Mouse (Mus musculus): Measurements from ENCODE around the gene St5. TPM values are rescaled to one million over a fixed set of nuclear protein-coding genes. Genes with fewer than 3 reads are reported as not detected.

The St5 gene
- total RNA-seq, 2 experiments from 2014 or later = 6.8 to 7.7 TPM

- no peak for TF ChIP-seq CTCF (IDR thresholded peaks at IDR 0.05)
- no peak for DNase-seq
- intact Hi-C loops (cut with DNase I) = no loop called here
- Histone ChIP-seq H3K27ac (no peak overlapping the region), H3K4me3 (no peak overlapping the region)
Observed at GRCm38 (mm10) chr7:109648812-109649594, 54.4 kb downstream of the St5 start.

GRCm38 (mm10) chr7:109646574-109646973 is 56.8 kb downstream of the St5 start:
- intact Hi-C loops (cut with DNase I) = no loop called here
- DNase-seq = no peak
- TF ChIP-seq CTCF (IDR thresholded peaks at IDR 0.05) = no peak
- H3K27ac ChIP-seq = no peak overlapping the region
- H3K4me3 ChIP-seq = no peak overlapping the region

GRCm38 (mm10) chr7:109643305-109643994 is 60.0 kb downstream of the St5 start:
- Histone ChIP-seq H3K4me3 (no peak overlapping the region), H3K27ac (peak overlapping the region; percentile 56; the same call in 1 of the 2 replicates)
- TF ChIP-seq CTCF (IDR thresholded peaks at IDR 0.05) = no peak
- intact Hi-C loops (cut with DNase I) = no loop called here
- DNase-seq = no peak

GRCm38 (mm10) chr7:109641963-109642362 is 61.4 kb downstream of the St5 start:
- no peak for DNase-seq
- intact Hi-C loops (cut with DNase I) = no loop called here
- H3K27ac ChIP-seq = peak overlapping the region; percentile 56; the same call in 1 of the 2 replicates
- no peak overlapping the region for H3K4me3 ChIP-seq
- no peak for TF ChIP-seq CTCF (IDR thresholded peaks at IDR 0.05)

- no peak for TF ChIP-seq CTCF (IDR thresholded peaks at IDR 0.05)
- DNase-seq = no peak
- intact Hi-C loops (cut with DNase I) = no loop called here
- Histone ChIP-seq H3K4me3 (no peak overlapping the region), H3K27ac (peak overlapping the region; percentile 56)
Observed at GRCm38 (mm10) chr7:109641102-109641501, 62.3 kb downstream of the St5 start.

GRCm38 (mm10) chr7:109637391-109637790 is 66.0 kb downstream of the St5 start:
- H3K4me3 ChIP-seq = no peak overlapping the region
- intact Hi-C loops (cut with DNase I) = no loop called here
- H3K27ac ChIP-seq = peak overlapping the region; percentile 66
- TF ChIP-seq CTCF (IDR thresholded peaks at IDR 0.05) = no peak
- peak; percentile 26 for DNase-seq

- DNase-seq = no peak
- TF ChIP-seq CTCF (IDR thresholded peaks at IDR 0.05) = no peak
- peak overlapping the region; percentile 5; the same call in 1 of the 2 replicates for H3K27ac ChIP-seq
- intact Hi-C loops (cut with DNase I) = no loop called here
- H3K4me3 ChIP-seq = no peak overlapping the region
Observed at GRCm38 (mm10) chr7:109636086-109636792, 67.2 kb downstream of the St5 start.

- Histone ChIP-seq H3K27ac (no peak overlapping the region), H3K4me3 (no peak overlapping the region)
- no peak for DNase-seq
- TF ChIP-seq CTCF (IDR thresholded peaks at IDR 0.05) = no peak
- intact Hi-C loops (cut with DNase I) = no loop called here
Observed at GRCm38 (mm10) chr7:109633404-109634085, 69.9 kb downstream of the St5 start.

GRCm38 (mm10) chr7:109631330-109631729 is 72.1 kb downstream of the St5 start:
- no peak overlapping the region for H3K4me3 ChIP-seq
- DNase-seq = no peak
- intact Hi-C loops (cut with DNase I) = no loop called here
- H3K27ac ChIP-seq = no peak overlapping the region
- TF ChIP-seq CTCF (IDR thresholded peaks at IDR 0.05) = no peak

GRCm38 (mm10) chr7:109629871-109630778 is 73.3 kb downstream of the St5 start:
- no peak overlapping the region for H3K27ac ChIP-seq
- intact Hi-C loops (cut with DNase I) = no loop called here
- no peak overlapping the region for H3K4me3 ChIP-seq
- DNase-seq = no peak
- TF ChIP-seq CTCF (IDR thresholded peaks at IDR 0.05) = no peak

- Histone ChIP-seq H3K27ac (peak overlapping the region; percentile 29), H3K4me3 (no peak overlapping the region)
- no peak for DNase-seq
- intact Hi-C loops (cut with DNase I) = no loop called here
- no peak for TF ChIP-seq CTCF (IDR thresholded peaks at IDR 0.05)
Observed at GRCm38 (mm10) chr7:109628935-109629609, 74.3 kb downstream of the St5 start.

Measured in gastrocnemius, adult 2 months (tissue).